Mouse (Mus musculus) adrenal gland, postnatal 10 days (tissue): ENCODE measurements around the gene Gpr108. TPM values are rescaled to one million over a fixed set of nuclear protein-coding genes. Genes with fewer than 3 reads are reported as not detected.
"Not testable (repeated sequence)": the region's sequence is repeated elsewhere in the genome, so short reads cannot be mapped to it uniquely, and the experiment has no call there.

Source experiments
- DNase-seq: peaks from one replicate; pipeline ENCODE4 v3.0.0; 2021; ENCODE audit warnings: mixed read lengths
- long read RNA-seq, 2 experiments: library from polyadenylated mRNA; stranded (forward); transcript quantifications; one replicate each; pipeline ENCODE4 v2.0.0; 2021
- total RNA-seq, 2 experiments: library from RNA; stranded (reverse); gene quantifications; 2 replicates each; pipeline ENCODE4 v1.2.3; 2021

Gene Gpr108
- 10 to 100 TPM; 51.1 to 56.2 TPM for total RNA-seq
- long read RNA-seq, experiment 1, transcript Gpr108-204 (17 exons, 2,405 nt): minor isoform, 20 of 77 reads
- long read RNA-seq, experiment 1, transcript Gpr108-201 (17 exons, 2,064 nt): major isoform, 30 of 77 reads
- long read RNA-seq, experiment 1, partial matches to known transcripts: 11 of 77 reads
- long read RNA-seq, experiment 1, other reads (novel, unspliced or antisense): 16 of 77 reads
- long read RNA-seq, experiment 2, transcript Gpr108-201 (17 exons, 2,064 nt): major isoform, 29 of 65 reads
- long read RNA-seq, experiment 2, transcript Gpr108-204 (17 exons, 2,405 nt): minor isoform, 28 of 65 reads
- long read RNA-seq, experiment 2, partial matches to known transcripts: 2 of 65 reads
- long read RNA-seq, experiment 2, other reads (novel, unspliced or antisense): 6 of 65 reads

- DNase-seq: peak; percentile 87
Measured at GRCm38 (mm10) chr17:57248201-57248699, at the start of gene Gpr108. Gpr108 (minus strand) TSS chr17:57248446.

GRCm38 (mm10) chr17:57297040-57297439 lies 48.8 kb upstream of the Gpr108 start:
- DNase-seq: no peak

GRCm38 (mm10) chr17:57295935-57296334 lies 47.7 kb upstream of the Gpr108 start:
- DNase-seq: no peak

- DNase-seq: no peak
Measured at GRCm38 (mm10) chr17:57292968-57293367, 44.7 kb upstream of the Gpr108 start.

GRCm38 (mm10) chr17:57292302-57292701 lies 44.1 kb upstream of the Gpr108 start:
- no peak for DNase-seq

GRCm38 (mm10) chr17:57290671-57291055 lies 42.4 kb upstream of the Gpr108 start:
- no peak for DNase-seq

GRCm38 (mm10) chr17:57290001-57290670 lies 41.9 kb upstream of the Gpr108 start:
- no peak for DNase-seq

GRCm38 (mm10) chr17:57289252-57289651 lies 41.0 kb upstream of the Gpr108 start:
- DNase-seq: no peak

- no peak for DNase-seq
Measured at GRCm38 (mm10) chr17:57286718-57287355, 38.6 kb upstream of the Gpr108 start.

GRCm38 (mm10) chr17:57285077-57285476 lies 36.8 kb upstream of the Gpr108 start:
- no peak for DNase-seq

- DNase-seq: no peak
Measured at GRCm38 (mm10) chr17:57283906-57284305, 35.7 kb upstream of the Gpr108 start.

- peak; percentile 36 for DNase-seq
Measured at GRCm38 (mm10) chr17:57280411-57280810, 32.2 kb upstream of the Gpr108 start.

GRCm38 (mm10) chr17:57279591-57280224 lies 31.5 kb upstream of the Gpr108 start:
- DNase-seq: no peak

- DNase-seq: no peak
Measured at GRCm38 (mm10) chr17:57278943-57279590, 30.8 kb upstream of the Gpr108 start, which contains the start of gene Vav1. Vav1 (plus strand) TSS chr17:57279100.

GRCm38 (mm10) chr17:57278537-57278936 lies 30.3 kb upstream of the Gpr108 start:
- no peak for DNase-seq

GRCm38 (mm10) chr17:57277598-57278261 lies 29.5 kb upstream of the Gpr108 start:
- not testable (repeated sequence) for DNase-seq

GRCm38 (mm10) chr17:57276634-57277121 lies 28.4 kb upstream of the Gpr108 start:
- DNase-seq: peak; percentile 78

GRCm38 (mm10) chr17:57275997-57276351 lies 27.7 kb upstream of the Gpr108 start:
- peak; percentile 40 for DNase-seq

- DNase-seq: peak; percentile 96
Measured at GRCm38 (mm10) chr17:57275111-57275996, 27.1 kb upstream of the Gpr108 start.

GRCm38 (mm10) chr17:57274686-57275085 lies 26.4 kb upstream of the Gpr108 start:
- DNase-seq: no peak
